Mouse (Mus musculus) erythroblast, embryonic 14.5 days (primary cell): ENCODE measurements around the gene Cwc15.

Experiments
- GATA1 ChIP-seq: IDR thresholded peaks from 2 replicates; pipeline ENCODE4 v1.6.1; 2012; ENCODE audit warnings: low read length, inconsistent platforms, mixed read lengths
- TAL1 ChIP-seq: IDR thresholded peaks from 3 replicates; pipeline ENCODE4 v1.6.1; 2012; ENCODE audit warnings: low read length, inconsistent platforms, mixed read lengths

- TF ChIP-seq GATA1 (no peak), TAL1 (no peak)
Observed at GRCm38 (mm10) chr9:14559996-14560395, 59.6 kb downstream of the Cwc15 start.
